Mouse (Mus musculus) midbrain, postnatal 0 days (tissue): ENCODE measurements around the gene Gramd1b. TPM values are rescaled to one million over a fixed set of nuclear protein-coding genes. Genes with fewer than 3 reads are reported as not detected.
A peak's percentile ranks its signal among the peaks of the same experiment; 100 is the strongest.

ENCODE experiments used
- ATAC-seq: fragments of 200-750 bp; cut with Nextera tagmentation; 2 replicates; pipeline ENCODE4 v1.8.0; 2017; ENCODE audit warnings: moderate number of reproducible peaks, mild to moderate bottlenecking, moderate TSS enrichment, moderate library complexity; ENCODE audit not compliant: low FRiP score
- DNase-seq: peaks from one replicate; pipeline ENCODE4 v3.0.0-alpha.2; 2015; ENCODE audit warnings: low spot score
- H3K27ac ChIP-seq: fragments of 300-500 bp; sonication (generic); 2 replicates; pipeline ENCODE4 v1.5.1; 2014; ENCODE audit warnings: low read depth, mild to moderate bottlenecking, low read length, mixed read lengths
- H3K27me3 ChIP-seq: fragments of 300-500 bp; sonication (generic); 2 replicates; pipeline ENCODE4 v1.6.1; 2014; ENCODE audit warnings: low read length, control low read depth, mixed read lengths; ENCODE audit not compliant: insufficient read depth
- H3K36me3 ChIP-seq: fragments of 300-500 bp; sonication (generic); 2 replicates; pipeline ENCODE4 v1.6.1; 2014; ENCODE audit warnings: low read length, control low read depth, mixed read lengths; ENCODE audit not compliant: insufficient read depth
- H3K4me1 ChIP-seq: fragments of 300-500 bp; sonication (generic); 2 replicates; pipeline ENCODE4 v1.6.1; 2014; ENCODE audit warnings: mild to moderate bottlenecking, control low read depth, antibody characterized with exemption, low read length, mixed read lengths; ENCODE audit not compliant: insufficient read depth
- H3K4me2 ChIP-seq: fragments of 300-500 bp; sonication (generic); 2 replicates; pipeline ENCODE4 v1.6.1; 2014; ENCODE audit warnings: low read depth, mild to moderate bottlenecking, low read length, mixed read lengths; ENCODE audit not compliant: poor library complexity, severe bottlenecking
- H3K4me3 ChIP-seq: fragments of 300-500 bp; sonication (generic); 2 replicates; pipeline ENCODE4 v1.5.1; 2014; ENCODE audit warnings: low read depth, mild to moderate bottlenecking, low read length, moderate library complexity
- H3K9ac ChIP-seq: fragments of 300-500 bp; sonication (generic); replicated peaks from 2 replicates; pipeline ENCODE4 v1.6.1; 2014; ENCODE audit warnings: mild to moderate bottlenecking, low read length, moderate library complexity, mixed read lengths; ENCODE audit not compliant: poor library complexity, severe bottlenecking
- H3K9me3 ChIP-seq: fragments of 300-500 bp; sonication (generic); 2 replicates; pipeline ENCODE4 v1.6.1; 2016; ENCODE audit warnings: low read length, control low read depth
- CTCF ChIP-seq: IDR thresholded peaks from 2 replicates; pipeline ENCODE4 v1.5.1; 2016; ENCODE audit warnings: antibody characterized with exemption, mild to moderate bottlenecking
- WGBS: fragments of 180-500 bp; shearing (Covaris S2); extraction: QIAGEN DNeasy Blood & Tissue Kit; methylation state at CpG from one replicate; pipeline ENCODE4 v1.1.7; 2014; 5-methylcytosine and 5-hydroxymethylcytosine counted together
- polyA plus RNA-seq: library from polyadenylated mRNA; unstranded; fragments of >200 nt; fragmentation: Nextera tagmentation; extraction: Ambion mirVana; gene quantifications from 2 replicates; pipeline ENCODE4 v1.2.1, GENCODE M21; 2015
- total RNA-seq: library from RNA; depleted of rRNA; stranded (reverse); fragments of >200 nt; gene quantifications from 2 replicates; pipeline ENCODE4 v1.2.3, GENCODE M21; 2014

Gene Gramd1b
- total and polyA plus RNA-seq, 2 experiments from 2014 or later = 19.1 to 48.3 TPM

DNA sequence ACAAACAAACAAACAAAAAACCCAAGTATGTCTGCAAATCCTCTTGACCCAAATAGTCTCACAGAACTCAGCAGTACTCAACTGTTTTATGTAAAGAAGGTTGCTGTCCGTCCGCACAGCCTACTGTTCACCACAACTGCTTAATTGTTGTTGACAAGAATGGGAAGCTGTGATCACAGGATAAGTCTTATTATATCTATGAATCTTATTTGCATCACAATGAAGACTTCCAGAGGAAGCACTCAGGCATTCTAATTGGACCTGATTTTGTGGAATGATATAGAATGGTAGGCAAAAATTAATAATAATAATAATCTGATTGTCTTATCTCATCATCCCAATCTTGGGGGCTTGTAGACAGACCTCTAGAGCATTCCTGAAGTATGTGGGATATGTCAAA lies 181.1 kb downstream of the Gramd1b start:
- Histone ChIP-seq H3K27ac (no peak overlapping the region), H3K4me3 (no peak overlapping the region), H3K4me1 (peaks cover 2% of the 10 kb centered on the region; the same call in 1 of the 2 replicates), H3K9me3 (no peaks in the 10 kb centered on the region), H3K36me3 (no peaks in the 10 kb centered on the region), H3K4me2 (no peak overlapping the region), H3K9ac (no peak overlapping the region), H3K27me3 (no peaks in the 10 kb centered on the region)
- no peak for TF ChIP-seq CTCF
- DNase-seq (no peak), ATAC-seq (no peak)
- 17% methylated on average over 2 of the region's 2 CpGs for WGBS

DNA sequence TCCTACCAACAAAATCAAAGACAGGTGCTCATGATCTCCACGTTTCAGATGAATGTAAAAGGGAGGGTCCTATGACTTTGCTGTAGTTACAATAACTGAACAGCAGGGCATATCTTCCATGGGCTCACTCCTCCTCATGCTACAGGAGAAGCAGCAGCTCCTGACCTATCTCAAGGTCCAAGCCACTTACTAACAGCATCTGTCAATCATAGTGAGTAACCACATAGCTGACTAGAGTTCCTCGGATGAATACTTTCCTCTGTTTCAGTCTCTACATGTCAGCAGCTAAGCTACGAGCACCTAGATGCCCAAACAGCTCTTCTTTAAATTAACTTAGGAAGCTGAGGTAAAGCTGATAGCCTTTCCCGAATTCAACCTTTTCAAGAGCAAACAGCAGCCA lies 181.6 kb downstream of the Gramd1b start:
- Histone ChIP-seq H3K9ac (no peak overlapping the region), H3K36me3 (no peaks in the 10 kb centered on the region), H3K4me3 (no peak overlapping the region), H3K4me1 (peaks cover 7% of the 10 kb centered on the region; the same call in 1 of the 2 replicates), H3K27me3 (no peaks in the 10 kb centered on the region), H3K4me2 (no peak overlapping the region), H3K27ac (no peak overlapping the region), H3K9me3 (no peaks in the 10 kb centered on the region)
- DNase-seq (no peak), ATAC-seq (no peak)
- peak; percentile 39 for TF ChIP-seq CTCF
- 72% methylated on average over 4 of the region's 4 CpGs for WGBS

DNA sequence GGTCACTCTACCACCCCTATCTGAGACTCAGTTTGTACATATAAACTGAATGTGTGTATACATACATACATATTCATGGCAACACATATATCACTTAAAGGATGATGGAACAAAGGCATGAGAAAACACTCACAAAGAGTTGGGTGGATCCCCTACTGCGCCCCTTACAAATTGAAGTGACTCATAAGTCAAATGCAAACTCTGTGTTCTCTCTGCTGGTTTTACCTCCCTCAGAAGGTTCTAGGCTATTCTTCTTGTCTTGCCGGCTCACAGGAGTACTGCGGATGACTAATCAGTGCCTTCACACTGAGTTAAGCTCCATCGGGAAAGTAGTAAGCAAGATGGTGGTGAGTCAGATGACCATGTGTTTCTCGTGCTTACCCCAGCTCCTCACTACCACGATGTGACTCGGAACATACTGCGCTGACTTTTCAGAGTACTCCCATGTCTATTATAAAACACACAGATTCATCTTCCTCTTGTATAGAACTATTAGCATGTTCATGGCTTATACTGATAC lies 182.4 kb downstream of the Gramd1b start:
- Histone ChIP-seq H3K36me3 (no peaks in the 10 kb centered on the region), H3K9ac (no peak overlapping the region), H3K4me1 (peaks cover 10% of the 10 kb centered on the region; the same call in 1 of the 2 replicates), H3K4me2 (no peak overlapping the region), H3K4me3 (no peak overlapping the region), H3K27me3 (no peaks in the 10 kb centered on the region), H3K9me3 (no peaks in the 10 kb centered on the region), H3K27ac (no peak overlapping the region)
- TF ChIP-seq CTCF = no peak
- 95% methylated on average over 8 of the region's 8 CpGs for WGBS
- ATAC-seq (no peak), DNase-seq (no peak)

DNA sequence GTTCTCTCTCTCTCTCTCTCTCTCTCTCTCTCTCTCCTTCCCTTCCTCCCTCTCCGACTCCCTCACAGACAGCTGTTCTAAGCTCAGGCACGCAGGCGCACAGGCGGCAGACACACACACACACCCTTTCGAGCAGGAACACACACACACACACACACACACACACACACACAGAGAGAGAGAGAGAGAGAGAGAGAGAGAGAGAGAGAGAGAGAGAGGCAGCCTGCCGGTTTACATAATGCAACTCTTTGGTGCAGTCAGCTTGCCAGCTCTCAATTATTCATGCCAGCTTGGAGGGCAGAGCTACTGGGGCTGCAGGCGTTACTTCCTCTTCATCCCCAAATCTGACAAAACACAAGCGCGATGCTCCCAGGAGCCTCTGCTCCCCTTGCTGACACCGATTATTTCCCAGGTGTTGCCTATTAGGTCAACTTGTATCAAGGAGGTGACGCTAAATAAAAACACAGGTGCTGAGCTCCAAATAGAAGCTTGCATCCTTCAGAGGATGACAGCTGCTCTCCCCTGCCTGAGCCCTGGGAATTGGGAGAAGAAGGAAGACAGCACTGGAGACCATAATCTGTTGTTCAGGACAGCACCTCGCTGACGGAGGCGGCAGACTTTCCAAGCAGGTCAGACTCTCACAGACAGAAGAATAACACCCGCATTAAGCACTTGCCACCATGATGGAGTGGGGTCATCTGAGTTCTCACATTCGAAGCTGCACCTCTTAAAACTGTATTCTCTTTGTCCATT lies 184.8 kb downstream of the Gramd1b start:
- Histone ChIP-seq H3K4me1 (peaks cover 14% of the 10 kb centered on the region; the same call in 1 of the 2 replicates), H3K9ac (peak overlapping the region; percentile 81), H3K27ac (peak overlapping the region; percentile 91), H3K27me3 (no peaks in the 10 kb centered on the region), H3K4me2 (peak overlapping the region; percentile 83), H3K4me3 (peak overlapping the region; percentile 45), H3K36me3 (no peaks in the 10 kb centered on the region), H3K9me3 (no peaks in the 10 kb centered on the region)
- DNase-seq = peak; percentile 88
- TF ChIP-seq CTCF = no peak; the same call in 1 of the 2 replicates
- peak; percentile 92 for ATAC-seq
- WGBS = 9% methylated on average over 16 of the region's 16 CpGs

DNA sequence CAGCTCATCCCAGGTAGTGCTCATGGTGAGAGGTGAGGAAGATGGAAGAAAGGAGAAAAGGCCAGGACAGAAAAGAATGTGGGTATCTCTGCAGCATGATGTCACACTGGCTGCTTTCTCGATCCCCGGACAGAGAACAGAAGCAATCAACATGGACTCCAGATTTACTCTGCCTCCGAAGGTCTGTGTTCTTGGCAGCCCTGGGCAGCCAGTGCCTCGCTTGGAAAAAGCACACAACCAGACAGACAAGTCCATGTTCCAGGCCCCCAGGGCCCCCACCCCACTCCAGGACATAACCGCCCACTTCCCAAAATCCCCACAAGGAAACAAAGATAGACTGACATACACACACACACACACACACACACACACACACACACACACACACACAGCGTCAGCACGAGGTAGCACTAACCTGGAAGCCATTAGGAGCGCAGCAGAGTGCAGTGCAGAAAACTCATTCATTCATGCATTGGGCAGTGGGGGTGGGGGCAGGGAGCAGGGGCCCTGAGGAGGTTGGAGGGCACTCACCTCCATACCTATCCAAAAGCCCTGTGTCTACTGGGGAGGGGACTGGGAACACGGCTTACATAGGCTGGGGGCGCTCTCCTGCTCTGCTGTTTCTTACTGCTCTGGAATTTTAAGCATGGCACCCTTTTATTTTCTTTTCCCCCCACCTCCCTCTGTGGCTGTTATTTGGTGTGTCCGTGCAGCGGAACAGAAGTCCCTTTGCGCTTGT lies 185.5 kb downstream of the Gramd1b start:
- peak; percentile 57 for DNase-seq
- 7% methylated on average over 13 of the region's 13 CpGs for WGBS
- no peaks in the 10 kb centered on the region for H3K27me3 ChIP-seq
- peak overlapping the region; percentile 45 for H3K4me3 ChIP-seq
- H3K4me1 ChIP-seq = peaks cover 15% of the 10 kb centered on the region; the same call in 1 of the 2 replicates
- peak overlapping the region; percentile 81 for H3K9ac ChIP-seq
- no peaks in the 10 kb centered on the region for H3K36me3 ChIP-seq
- H3K4me2 ChIP-seq = peak overlapping the region; percentile 83
- no peaks in the 10 kb centered on the region for H3K9me3 ChIP-seq
- H3K27ac ChIP-seq = peak overlapping the region; percentile 91
- TF ChIP-seq CTCF = no peak
- ATAC-seq = peak; percentile 83
